Mouse (Mus musculus) ES-CJ7 (cell line): ENCODE data around the gene Pcbd1.
A peak's percentile ranks its signal among the peaks of the same experiment; 100 is the strongest.

Experiments
- DNase-seq: peaks from one replicate; pipeline ENCODE4 v3.0.0; 2011; ENCODE audit warnings: low read depth, low spot score

Gene Pcbd1

GRCm38 (mm10) chr10:61089170-61090142 lies at the start of gene Pcbd1:
TSS of gene Pcbd1 (plus strand) at chr10:61089331.
- DNase-seq: no peak

- DNase-seq: no peak
Observed at GRCm38 (mm10) chr10:61039657-61040056, 49.5 kb upstream of the Pcbd1 start.

GRCm38 (mm10) chr10:61045081-61045480 lies 44.0 kb upstream of the Pcbd1 start:
- peak; percentile 67 for DNase-seq

- peak; percentile 67 for DNase-seq
Observed at GRCm38 (mm10) chr10:61051993-61052613, 37.0 kb upstream of the Pcbd1 start.

- no peak for DNase-seq
Observed at GRCm38 (mm10) chr10:61056661-61057060, 32.5 kb upstream of the Pcbd1 start.

GRCm38 (mm10) chr10:61059101-61059500 lies 30.0 kb upstream of the Pcbd1 start:
- peak; percentile 84 for DNase-seq

- peak; percentile 87 for DNase-seq
Observed at GRCm38 (mm10) chr10:61059543-61060110, 29.5 kb upstream of the Pcbd1 start.

- peak; percentile 53 for DNase-seq
Observed at GRCm38 (mm10) chr10:61063271-61063864, 25.8 kb upstream of the Pcbd1 start.

- DNase-seq: peak; percentile 85
Observed at GRCm38 (mm10) chr10:61064635-61065034, 24.5 kb upstream of the Pcbd1 start.

GRCm38 (mm10) chr10:61065287-61066005 lies 23.7 kb upstream of the Pcbd1 start:
- peak; percentile 77 for DNase-seq

GRCm38 (mm10) chr10:61068436-61069192 lies 20.5 kb upstream of the Pcbd1 start:
- peak; percentile 92 for DNase-seq

- no peak for DNase-seq
Observed at GRCm38 (mm10) chr10:61069248-61069647, 19.9 kb upstream of the Pcbd1 start.

- peak; percentile 58 for DNase-seq
Observed at GRCm38 (mm10) chr10:61072324-61072723, 16.8 kb upstream of the Pcbd1 start.

GRCm38 (mm10) chr10:61074643-61075042 lies 14.5 kb upstream of the Pcbd1 start:
- peak; percentile 58 for DNase-seq

- peak; percentile 51 for DNase-seq
Observed at GRCm38 (mm10) chr10:61075607-61076006, 13.5 kb upstream of the Pcbd1 start.

- peak; percentile 98 for DNase-seq
Observed at GRCm38 (mm10) chr10:61080227-61080930, 8.8 kb upstream of the Pcbd1 start.

- DNase-seq: no peak
Observed at GRCm38 (mm10) chr10:61080931-61081255, 8.2 kb upstream of the Pcbd1 start.

GRCm38 (mm10) chr10:61085364-61085763 lies 3.8 kb upstream of the Pcbd1 start:
- DNase-seq: no peak

- peak; percentile 57 for DNase-seq
Observed at GRCm38 (mm10) chr10:61086502-61086901, 2.6 kb upstream of the Pcbd1 start.

- no peak for DNase-seq
Observed at GRCm38 (mm10) chr10:61088468-61088867, 663 bp upstream of the Pcbd1 start.
